Mouse (Mus musculus): ENCODE data around the gene Xxylt1.
"Not testable (repeated sequence)": the region's sequence is repeated elsewhere in the genome, so short reads cannot be mapped to it uniquely, and the experiment has no call there.

Gene Xxylt1

DNA sequence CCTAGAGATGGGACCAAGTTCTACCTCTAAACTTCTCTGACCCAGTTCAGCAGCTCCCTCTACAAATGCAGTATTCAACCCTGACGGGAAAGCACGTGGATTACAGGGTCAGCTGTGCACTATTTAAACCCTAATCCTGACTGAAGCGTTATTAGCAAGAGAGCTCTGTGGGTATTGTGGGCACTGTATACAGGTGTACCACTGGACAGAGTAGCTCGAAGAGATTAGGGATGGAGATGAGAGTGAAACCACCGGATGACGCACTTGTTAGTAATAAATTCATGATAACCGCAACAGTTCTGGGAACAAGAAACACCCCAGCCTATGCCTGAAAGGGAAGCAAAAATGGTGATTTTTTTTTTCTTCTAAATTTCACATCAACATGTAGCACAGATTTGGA is 57.0 kb downstream of the Xxylt1 start:
- no peak for DNase-seq (ENCODE audit: low spot score)

DNA sequence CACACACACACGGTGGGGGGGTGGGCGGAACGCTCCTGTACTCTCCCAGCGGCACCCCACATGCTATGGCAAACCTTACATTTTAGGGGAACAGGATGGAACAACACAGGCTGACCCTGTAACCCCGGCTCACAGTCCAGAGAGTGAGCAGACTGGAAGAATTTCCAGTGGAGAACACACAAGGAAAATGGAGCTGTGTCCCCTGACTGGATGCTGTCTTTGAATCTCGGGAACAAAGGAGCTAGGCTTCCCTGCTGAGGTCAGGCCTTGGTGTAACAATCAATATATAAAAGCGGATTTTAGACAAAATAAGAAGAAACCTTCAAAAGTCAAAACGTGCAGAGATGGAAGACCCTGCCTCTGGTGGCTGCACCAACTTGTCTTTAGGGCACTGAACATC is 57.4 kb downstream of the Xxylt1 start:
- DNase-seq (ENCODE audit: low spot score): no peak

DNA sequence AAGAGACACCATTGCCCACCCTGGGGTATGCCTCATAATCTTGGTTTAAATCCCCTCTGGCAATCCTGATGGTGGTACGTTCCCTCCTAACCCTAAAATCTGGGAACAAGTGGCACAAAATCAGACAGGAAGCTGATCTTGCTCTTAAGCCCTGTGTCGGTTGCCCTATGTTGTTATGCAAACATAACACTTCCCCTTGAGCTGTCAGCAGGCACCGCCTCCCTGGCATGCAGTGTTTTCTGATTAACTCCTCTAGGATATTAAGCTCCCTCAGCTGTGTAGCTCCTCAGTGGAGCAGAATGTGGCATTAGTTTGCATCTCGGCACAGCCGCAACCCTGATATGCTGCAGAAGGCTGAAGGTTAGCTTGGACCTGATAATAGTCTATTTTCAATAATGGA is 58.9 kb downstream of the Xxylt1 start:
- no peak for DNase-seq (ENCODE audit: low spot score)

DNA sequence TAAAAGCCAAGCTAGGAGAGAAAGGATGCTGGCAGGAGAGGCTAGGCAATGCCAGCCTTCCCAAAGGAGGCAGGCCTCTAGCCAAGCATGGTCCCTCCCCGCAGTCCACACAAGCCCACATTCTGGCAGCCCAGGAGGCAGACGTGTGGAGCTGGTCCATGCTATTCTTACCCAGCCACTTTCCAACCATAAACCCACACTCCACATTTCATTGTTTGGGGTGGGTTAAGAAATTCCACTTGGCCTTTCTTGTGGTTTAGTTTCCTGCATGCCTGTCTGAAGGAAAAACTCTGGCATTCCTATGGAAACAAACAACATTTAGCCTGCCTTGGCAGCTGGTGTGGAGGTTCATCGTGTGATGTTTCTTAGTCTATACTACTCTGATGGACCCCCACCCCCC is 61.7 kb downstream of the Xxylt1 start:
- DNase-seq (ENCODE audit: low spot score): no peak

DNA sequence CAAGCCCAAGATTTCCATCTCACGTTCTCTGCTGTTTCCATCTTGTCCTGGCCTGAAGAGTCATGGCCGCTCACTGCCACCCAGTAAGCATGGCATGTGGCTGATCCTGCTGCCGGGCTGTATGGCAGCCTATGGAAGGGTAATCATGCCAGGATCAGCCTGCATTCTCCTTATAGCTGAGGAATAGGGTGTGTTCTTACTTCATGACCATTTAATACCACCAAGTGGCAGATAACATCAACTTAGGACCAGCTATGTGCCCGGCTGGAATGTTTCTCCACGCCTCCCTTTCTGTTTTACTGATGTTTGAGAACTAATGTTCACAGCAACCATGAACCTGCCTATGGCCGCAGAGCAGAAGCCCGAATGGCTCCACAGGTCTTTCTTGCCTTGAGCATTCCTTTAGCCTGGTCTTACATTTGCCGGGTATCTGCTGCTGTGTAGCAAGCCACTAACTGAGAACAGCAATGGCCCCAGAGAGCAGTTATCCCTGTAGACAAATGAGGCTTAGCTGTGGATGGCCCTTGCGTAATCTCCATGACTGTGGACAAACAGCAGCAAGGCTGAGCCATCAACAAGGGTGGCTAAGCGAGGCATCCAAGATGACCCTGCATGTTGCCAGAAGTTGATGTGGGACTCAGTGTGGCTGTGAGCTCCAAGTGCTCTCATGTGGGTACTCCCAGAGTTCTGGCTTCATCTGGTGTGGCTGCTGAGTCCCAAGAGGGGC is 63.4 kb downstream of the Xxylt1 start:
- DNase-seq (ENCODE audit: low spot score): no peak

DNA sequence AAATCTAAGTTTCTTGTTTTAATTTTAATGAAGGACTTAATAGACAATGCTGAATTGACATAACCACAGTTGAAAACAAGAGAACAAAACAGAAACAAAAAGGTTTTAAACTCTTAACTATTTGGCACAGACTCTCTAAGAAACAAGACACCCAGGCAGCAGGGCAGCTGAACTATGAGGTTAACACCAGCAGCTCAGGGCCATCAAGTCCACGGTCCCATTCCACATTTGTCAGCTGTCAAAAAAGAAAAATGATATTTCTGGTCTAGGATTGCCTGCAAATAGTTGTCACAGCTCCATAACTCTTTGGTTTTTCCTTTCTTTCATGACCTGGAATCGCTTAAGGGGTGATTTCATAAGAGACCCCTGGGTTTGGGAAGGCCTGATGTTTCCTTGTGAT is 64.6 kb downstream of the Xxylt1 start:
- DNase-seq (ENCODE audit: low spot score): no peak

DNA sequence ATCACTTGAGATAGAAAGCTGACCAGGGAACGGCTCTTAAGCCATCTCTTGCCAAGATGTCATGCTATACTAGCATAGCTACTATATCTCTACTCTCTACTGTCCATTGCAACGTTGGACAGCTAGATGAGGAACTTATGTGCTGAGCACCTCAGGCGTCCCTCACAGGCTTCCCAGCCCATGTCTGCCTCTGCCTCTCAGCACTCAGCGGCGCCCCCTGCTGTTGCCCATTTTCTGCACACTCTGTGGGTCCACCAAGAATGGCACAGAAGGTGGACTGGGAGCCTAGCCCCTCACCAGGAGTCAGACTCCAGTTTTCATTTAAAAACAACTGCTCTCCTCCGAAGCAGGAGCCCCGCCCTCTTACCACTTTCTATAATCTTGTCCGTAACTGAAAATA is 65.1 kb downstream of the Xxylt1 start:
- DNase-seq (ENCODE audit: low spot score): no peak

DNA sequence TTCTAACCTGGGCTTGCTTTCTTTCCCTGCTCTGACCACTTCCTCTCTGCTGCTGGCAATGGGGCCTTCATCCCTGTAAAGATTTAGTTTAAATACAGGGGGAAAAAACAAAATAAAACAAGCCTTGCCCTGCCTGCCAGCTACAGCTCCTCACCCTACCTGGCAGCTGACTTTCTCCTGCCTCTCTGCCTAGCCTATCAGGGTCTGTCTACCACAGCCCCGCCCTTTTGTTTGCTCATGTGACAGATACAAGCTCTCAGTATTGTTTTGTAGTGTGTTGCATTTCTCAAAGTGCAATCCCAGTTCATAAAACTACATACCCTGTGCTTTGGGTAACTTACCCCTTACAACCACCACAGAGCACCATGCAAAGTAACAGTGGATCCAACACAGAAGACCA is 66.0 kb downstream of the Xxylt1 start:
- DNase-seq (ENCODE audit: low spot score): no peak

DNA sequence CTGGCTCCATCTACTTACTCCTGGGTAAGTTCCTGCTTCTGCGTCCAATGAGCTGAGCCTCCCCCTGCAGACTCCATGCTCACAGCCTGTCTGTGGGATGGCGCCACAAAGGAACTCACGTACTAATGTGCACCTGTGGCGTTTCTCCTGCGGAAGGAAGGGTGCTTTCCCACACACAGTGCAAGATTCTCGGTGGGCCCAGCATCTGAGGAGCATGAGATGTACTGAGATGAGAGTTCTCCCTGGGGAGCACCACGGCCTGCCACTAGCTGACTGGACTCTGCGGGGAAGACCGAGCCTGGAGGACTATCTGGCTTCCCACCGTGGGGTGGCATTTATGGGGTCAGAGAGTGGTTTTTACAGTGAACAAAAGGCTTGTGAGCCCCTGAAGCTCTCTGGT is 69.0 kb downstream of the Xxylt1 start:
- no peak for DNase-seq (ENCODE audit: low spot score)

DNA sequence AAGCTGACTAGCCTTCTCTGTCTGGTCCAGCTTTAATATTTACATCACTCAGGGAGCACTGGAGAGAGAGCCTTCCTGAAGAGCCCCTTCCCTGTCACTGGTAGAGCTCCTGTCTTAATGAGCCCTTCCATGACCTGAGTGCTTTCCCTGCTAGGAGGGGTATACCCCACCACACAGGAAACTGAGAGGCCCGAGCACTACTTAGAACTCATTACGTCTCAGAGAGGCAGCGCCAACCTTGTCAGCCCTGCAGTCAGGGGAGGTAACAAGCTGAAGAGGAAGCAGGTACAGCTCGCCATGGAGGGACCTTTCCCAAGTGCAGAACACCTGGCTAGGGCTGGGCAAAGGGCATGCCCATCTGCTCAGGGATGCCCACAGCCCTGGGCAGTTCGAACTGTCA is 70.8 kb downstream of the Xxylt1 start:
- DNase-seq (ENCODE audit: low spot score): no peak

DNA sequence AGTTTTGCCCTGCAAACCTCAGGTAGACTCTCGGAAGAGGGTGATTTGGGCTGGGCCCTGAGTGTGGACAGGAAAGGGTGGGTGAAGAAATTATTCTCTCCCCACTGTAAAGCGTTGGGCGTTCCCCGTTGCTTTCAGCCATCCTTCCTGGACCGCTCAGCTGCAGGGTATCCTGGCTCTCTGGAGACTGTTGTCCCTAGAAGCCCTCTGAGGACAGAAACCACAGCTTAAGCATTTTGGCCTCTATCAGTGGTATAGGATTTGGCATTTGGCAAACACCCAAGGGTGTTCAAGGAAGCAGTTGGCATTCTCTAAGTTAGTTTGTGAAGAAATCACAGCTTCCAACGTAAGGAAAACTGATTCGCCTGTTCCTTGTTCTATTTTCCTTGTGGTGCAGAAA is 72.9 kb downstream of the Xxylt1 start:
- DNase-seq (ENCODE audit: low spot score): no peak

DNA sequence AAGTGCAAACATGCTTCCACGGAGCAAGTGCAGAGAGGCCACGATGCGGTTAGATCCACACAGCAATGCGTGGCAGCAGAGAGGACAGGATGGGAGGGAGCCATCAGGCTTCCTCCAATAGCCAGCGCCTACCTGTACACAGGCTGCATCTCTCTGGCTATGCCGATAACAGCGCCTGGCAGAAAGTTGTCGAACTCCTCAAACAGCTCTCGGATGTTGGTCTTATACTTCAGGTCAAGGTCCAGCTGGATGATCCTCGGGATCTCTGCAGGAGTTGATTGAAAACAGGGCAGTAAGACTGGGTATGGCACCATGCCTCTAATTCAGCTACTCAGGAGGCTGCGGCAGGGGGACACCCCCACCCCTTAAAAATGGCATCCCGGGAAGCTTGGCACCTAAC is 73.7 kb downstream of the Xxylt1 start:
- DNase-seq (ENCODE audit: low spot score): no peak

DNA sequence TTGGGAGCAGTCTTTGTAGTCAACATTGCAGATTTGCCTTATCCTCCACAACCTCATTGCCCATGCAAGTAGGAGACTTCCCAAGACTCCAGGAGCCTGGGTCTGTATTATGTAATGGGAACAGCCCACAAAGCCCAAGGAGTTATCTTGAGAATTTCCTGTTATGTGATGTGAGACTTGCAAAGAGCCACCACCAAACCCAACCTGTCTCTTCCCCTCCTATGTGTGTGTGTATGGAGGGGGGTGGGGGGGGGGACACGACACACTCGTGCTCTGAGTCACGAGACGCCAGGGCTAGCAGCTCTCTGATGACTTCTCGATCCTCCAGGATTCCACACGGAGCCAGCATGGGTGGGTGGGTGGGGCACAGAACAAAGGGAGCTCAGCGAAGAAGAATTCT is 75.5 kb downstream of the Xxylt1 start:
- DNase-seq (ENCODE audit: low spot score): no peak

DNA sequence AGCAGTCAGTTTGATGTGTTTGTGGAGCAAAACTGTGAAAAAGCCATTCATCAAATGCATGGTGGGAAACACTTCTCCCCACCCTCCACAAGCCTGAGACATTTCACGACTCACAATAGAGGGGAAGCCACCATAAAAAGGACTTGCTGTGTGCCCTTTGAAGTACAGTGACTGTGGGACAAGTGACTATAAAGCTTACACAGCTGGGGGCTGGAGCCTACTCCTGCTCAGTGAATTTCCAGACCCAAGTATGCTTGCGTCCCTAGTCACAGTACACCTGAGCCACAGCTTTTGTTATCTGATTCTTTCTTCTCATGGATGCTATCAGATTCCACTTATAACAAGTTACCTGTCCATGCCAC is 76.9 kb downstream of the Xxylt1 start:
- DNase-seq (ENCODE audit: low spot score): no peak

DNA sequence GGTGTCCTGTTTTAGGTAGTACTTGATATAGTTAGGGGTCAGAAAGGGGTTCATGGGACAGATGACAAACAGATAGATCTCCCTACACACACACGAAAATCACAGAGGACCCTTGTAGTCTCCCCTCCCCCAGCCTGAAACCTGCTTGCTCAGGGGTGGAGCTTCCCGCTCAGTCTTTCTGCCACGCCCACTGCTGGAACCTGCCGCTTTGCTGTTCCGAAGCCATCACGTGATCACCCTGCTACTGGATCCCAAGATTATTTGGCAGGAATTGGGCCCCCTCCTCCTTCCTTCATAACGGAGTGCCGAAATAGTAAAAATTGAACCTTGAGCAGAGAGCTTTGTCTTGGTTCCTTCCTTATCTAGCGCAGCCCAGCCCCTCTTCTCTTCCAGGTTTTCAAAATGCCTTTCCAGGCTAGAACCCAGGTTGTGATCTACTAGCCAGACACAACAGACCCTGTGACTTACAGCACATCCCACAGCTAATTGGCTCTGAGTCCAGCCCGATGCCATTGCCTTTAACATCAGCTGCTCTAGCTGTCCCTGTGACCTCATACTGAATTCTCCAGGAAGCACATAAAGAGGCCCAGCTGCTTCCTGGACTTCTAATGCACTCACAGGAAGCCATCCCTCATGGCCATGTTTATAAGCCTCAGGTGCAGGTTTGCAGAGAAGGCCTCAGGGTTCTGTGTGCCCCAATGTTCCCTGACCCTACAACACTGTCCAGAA is 77.5 kb downstream of the Xxylt1 start:
- not testable (repeated sequence) for DNase-seq (ENCODE audit: low spot score)

DNA sequence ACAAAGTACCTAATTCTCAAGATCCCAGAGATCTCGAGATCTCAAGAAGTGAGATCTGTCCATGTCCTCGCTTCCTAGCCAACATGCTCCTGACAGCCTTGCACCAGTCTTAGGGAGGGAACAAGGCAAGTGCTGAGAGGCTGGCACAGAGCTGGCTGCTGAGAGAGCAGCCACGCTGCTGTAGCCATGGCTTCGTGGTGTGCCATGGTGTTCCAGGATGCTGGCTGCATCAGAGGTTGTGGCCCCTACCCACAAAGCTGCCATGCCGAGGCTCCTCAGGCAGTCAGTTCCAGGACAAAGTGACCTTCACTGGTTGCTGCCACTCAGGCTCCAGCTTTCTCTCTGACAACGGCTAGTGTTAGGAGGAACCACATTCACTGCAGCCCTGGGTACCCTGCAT is 78.3 kb downstream of the Xxylt1 start:
- DNase-seq (ENCODE audit: low spot score): no peak

DNA sequence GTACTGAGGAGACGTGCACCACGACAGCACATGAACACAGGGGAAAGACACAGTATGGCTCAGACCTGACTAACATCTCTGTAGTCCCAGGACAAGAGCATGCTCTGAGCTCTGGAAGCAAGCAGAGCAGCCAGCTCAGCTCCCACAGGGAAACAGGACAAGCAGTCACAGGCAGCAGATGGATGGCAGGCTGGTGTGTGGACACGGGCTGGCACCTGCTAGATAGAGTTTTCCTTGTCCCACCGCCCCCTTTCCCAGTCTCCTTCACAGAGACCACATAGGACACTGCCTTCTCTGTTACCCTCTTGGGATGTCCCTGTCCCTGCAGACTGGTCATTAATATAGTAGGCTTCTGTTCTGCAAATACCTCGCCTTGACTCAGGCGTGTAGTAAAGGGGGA is 79.1 kb downstream of the Xxylt1 start:
- no peak for DNase-seq (ENCODE audit: low spot score)

DNA sequence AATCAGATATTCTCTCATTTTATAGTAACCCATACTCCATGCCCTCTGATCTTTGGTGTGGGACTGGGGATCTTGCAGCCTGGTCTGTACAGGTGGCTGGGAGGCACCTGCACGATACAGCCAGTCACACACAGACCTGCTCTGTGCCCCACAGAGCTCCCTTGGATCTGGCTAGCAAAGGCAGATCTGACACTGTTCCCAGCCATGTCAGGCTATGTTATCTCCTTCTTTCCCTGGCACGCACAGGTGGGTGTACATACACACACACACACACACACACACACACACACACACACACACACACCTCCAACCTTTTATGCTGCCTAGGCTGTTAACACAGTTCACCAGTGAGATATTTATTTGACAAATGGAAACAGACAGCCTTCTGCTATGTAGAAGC is 82.5 kb downstream of the Xxylt1 start:
- no peak for DNase-seq (ENCODE audit: low spot score)

DNA sequence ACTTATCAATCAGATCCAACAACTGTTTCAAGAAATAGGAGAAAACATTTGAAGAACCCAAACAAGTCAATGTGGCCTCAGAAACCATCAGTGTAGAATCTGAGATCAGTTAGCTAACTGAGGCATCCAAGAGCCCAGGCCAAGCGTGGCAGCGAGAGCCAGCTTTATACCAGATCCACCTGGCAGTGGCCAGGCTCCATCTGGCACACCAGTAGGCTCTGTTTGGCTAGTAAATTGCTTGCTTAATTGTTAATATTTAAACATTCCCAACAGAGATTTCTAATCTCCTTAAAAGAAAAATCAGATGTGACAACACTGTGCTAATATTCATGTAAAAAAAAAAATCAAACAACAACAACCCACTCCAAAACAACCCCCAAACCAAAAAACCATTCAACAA is 83.2 kb downstream of the Xxylt1 start:
- no peak for DNase-seq (ENCODE audit: low spot score)

DNA sequence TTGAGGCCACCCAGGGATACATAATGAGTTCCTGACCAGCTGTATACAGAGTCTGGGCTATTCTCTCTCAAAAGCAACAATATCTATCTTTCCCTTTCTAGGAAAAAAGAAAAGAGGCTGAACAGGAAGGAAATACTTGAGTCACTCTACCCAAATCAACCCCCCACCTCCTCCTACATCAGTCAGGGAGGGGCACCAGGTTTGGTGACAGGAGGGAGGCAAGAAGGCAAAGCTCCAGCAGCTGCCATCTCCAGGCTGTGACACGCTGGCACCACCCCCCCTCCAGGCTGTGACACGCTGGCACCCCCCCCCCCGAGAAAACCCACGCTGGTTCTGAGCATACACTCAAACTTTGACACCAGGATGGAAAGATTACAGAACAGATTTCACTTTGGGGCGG is 85.8 kb downstream of the Xxylt1 start:
- no peak for DNase-seq (ENCODE audit: low spot score)

DNA sequence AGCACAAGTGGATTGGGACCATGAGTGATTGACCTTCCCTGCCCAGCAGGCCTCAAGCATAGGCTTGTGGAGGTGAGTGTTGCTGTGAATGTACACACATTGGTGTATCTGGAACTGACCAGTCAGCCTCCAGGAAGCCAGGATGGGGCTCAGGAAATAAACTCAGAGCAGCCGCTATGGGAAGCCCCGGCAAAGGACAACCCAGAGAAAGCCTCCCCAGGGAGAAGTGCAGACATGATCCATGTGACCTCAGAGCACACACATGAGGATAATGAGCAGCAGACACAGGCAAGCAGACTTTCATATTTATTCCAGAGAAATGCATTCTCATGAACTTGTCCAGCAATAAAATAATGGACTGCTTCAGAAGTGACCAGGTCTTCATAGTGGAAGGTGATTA is 86.4 kb downstream of the Xxylt1 start:
- DNase-seq (ENCODE audit: low spot score): no peak

DNA sequence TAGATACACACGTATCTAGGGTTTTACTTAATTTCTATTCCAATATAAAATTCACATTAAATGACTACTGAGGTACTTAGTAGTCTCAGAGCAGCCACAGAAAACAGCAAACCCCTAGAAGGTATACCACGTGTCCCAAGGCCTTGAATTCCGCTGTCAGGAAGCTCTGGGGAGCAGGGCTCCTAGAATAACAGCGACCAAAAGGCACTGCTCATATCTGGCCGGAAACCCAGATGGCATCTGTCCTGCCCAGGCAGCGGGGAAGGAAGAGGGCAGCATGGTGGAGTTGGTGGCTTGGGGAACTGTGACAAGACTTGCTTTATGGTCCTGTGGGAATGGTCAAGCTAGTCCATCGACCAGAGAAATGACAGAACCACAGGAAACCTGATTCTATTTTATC is 86.9 kb downstream of the Xxylt1 start:
- no peak for DNase-seq (ENCODE audit: low spot score)

DNA sequence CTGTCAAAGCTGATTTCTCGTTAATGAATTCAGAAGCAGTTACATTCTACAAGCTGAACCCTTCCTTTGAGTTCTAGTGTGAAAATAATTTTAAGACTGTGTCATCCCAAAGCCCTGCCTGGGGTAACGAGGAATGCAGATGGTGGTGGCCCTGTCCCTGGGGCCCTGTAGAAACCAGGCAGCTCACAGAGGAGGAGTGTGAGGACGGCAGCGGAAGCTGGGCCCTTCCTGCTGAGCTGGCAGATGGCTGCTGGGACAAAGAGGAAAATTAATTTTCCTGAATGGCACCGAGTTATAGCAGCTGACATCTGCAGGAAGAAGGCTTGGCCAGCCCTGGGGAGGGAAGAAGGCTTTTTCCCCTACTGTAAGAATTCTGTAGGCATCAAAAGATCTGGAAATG is 88.7 kb downstream of the Xxylt1 start:
- DNase-seq (ENCODE audit: low spot score): no peak

DNA sequence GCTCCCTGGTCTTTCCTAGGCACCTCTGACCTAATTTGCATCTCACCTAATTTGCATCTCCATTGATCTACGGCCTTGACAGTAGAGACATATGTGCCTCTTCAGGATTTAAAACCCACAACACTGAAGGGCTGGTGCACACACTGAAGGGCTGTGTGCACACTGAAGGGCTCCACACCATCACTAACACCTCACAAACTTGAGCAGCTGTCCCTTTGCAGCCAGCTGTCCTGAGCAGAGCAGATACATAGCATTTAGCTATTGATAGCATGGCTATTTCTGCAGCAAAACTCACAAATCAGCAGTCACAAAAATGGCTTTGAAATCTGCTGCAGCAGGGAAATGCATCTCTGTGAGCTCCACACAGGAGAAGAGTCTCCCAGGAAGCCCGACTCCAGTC is 90.6 kb downstream of the Xxylt1 start:
- DNase-seq (ENCODE audit: low spot score): no peak
